Mouse (Mus musculus): ENCODE results near the gene Inpp1. TPM values are rescaled to one million over a fixed set of nuclear protein-coding genes. Genes with fewer than 3 reads are reported as not detected.

The Inpp1 gene
- polyA plus RNA-seq, 1 experiment from 2014 or later, result 21.9 TPM

- H3K4me2 ChIP-seq, result no peak overlapping the region
- no peak overlapping the region for H3K27ac ChIP-seq
- H3K27me3 ChIP-seq, result no peaks in the 10 kb centered on the region
- H3K9me3 ChIP-seq, result no peaks in the 10 kb centered on the region
- ATAC-seq (ENCODE audit: insufficient number of reproducible peaks, insufficient read depth, low FRiP score, low TSS enrichment, low read depth), result no peak
- H3K4me3 ChIP-seq (replicated peaks), result no peak overlapping the region
- peaks cover 52% of the 10 kb centered on the region for H3K36me3 ChIP-seq
- H3K4me1 ChIP-seq (replicated peaks), result 0 out of 2 replicates have a peak, but pooled peaks cover 5% of the 10 kb centered on the region
- no peak overlapping the region for H3K9ac ChIP-seq (replicated peaks)
Observed at GRCm38 (mm10) chr1:52792701-52793100, 24.8 kb downstream of the Inpp1 start.

GRCm38 (mm10) chr1:52787254-52787653, 30.2 kb downstream of the Inpp1 start:
- Histone ChIP-seq H3K4me2 (no peak overlapping the region), H3K4me3 (replicated peaks) (no peak overlapping the region), H3K36me3 (peaks cover 37% of the 10 kb centered on the region), H3K9ac (replicated peaks) (no peak overlapping the region), H3K4me1 (replicated peaks) (no peaks in the 10 kb centered on the region), H3K9me3 (no peaks in the 10 kb centered on the region), H3K27me3 (no peaks in the 10 kb centered on the region), H3K27ac (no peak overlapping the region)
- WGBS, result 90% methylated on average over 1 of the region's 1 CpGs
- no peak for ATAC-seq (ENCODE audit: insufficient number of reproducible peaks, insufficient read depth, low FRiP score, low TSS enrichment, low read depth)

- Histone ChIP-seq H3K27ac (no peak overlapping the region), H3K4me2 (no peak overlapping the region), H3K9ac (replicated peaks) (no peak overlapping the region), H3K4me1 (replicated peaks) (no peaks in the 10 kb centered on the region), H3K27me3 (no peaks in the 10 kb centered on the region), H3K36me3 (no peaks in the 10 kb centered on the region), H3K4me3 (replicated peaks) (no peak overlapping the region), H3K9me3 (no peaks in the 10 kb centered on the region)
- WGBS, result 84% methylated on average over 7 of the region's 7 CpGs
- no peak for ATAC-seq (ENCODE audit: insufficient number of reproducible peaks, insufficient read depth, low FRiP score, low TSS enrichment, low read depth)
Observed at GRCm38 (mm10) chr1:52765176-52766111, 52.0 kb downstream of the Inpp1 start.

GRCm38 (mm10) chr1:52763894-52764809, 53.3 kb downstream of the Inpp1 start:
- H3K36me3 ChIP-seq, result no peaks in the 10 kb centered on the region
- H3K9ac ChIP-seq (replicated peaks), result no peak overlapping the region
- H3K27ac ChIP-seq, result no peak overlapping the region
- H3K9me3 ChIP-seq, result no peaks in the 10 kb centered on the region
- no peaks in the 10 kb centered on the region for H3K27me3 ChIP-seq
- no peaks in the 10 kb centered on the region for H3K4me1 ChIP-seq (replicated peaks)
- no peak overlapping the region for H3K4me2 ChIP-seq
- no peak for ATAC-seq (ENCODE audit: insufficient number of reproducible peaks, insufficient read depth, low FRiP score, low TSS enrichment, low read depth)
- H3K4me3 ChIP-seq (replicated peaks), result no peak overlapping the region
- WGBS, result 56% methylated on average over 4 of the region's 4 CpGs

GRCm38 (mm10) chr1:52758174-52758573, 59.3 kb downstream of the Inpp1 start:
- Histone ChIP-seq H3K9ac (replicated peaks) (no peak overlapping the region), H3K4me2 (no peak overlapping the region), H3K36me3 (no peaks in the 10 kb centered on the region), H3K4me1 (replicated peaks) (no peaks in the 10 kb centered on the region), H3K27ac (no peak overlapping the region), H3K27me3 (no peaks in the 10 kb centered on the region), H3K9me3 (no peaks in the 10 kb centered on the region), H3K4me3 (replicated peaks) (no peak overlapping the region)
- no peak for ATAC-seq (ENCODE audit: insufficient number of reproducible peaks, insufficient read depth, low FRiP score, low TSS enrichment, low read depth)
- WGBS, result 79% methylated on average over 1 of the region's 1 CpGs

- no peak overlapping the region for H3K4me3 ChIP-seq (replicated peaks)
- H3K36me3 ChIP-seq, result no peaks in the 10 kb centered on the region
- WGBS, result 91% methylated on average over 1 of the region's 1 CpGs
- no peaks in the 10 kb centered on the region for H3K4me1 ChIP-seq (replicated peaks)
- no peak overlapping the region for H3K9ac ChIP-seq (replicated peaks)
- no peaks in the 10 kb centered on the region for H3K9me3 ChIP-seq
- H3K27me3 ChIP-seq, result no peaks in the 10 kb centered on the region
- no peak overlapping the region for H3K27ac ChIP-seq
- H3K4me2 ChIP-seq, result no peak overlapping the region
- no peak for ATAC-seq (ENCODE audit: insufficient number of reproducible peaks, insufficient read depth, low FRiP score, low TSS enrichment, low read depth)
Observed at GRCm38 (mm10) chr1:52754331-52754730, 63.2 kb downstream of the Inpp1 start.

GRCm38 (mm10) chr1:52753828-52754227, 63.7 kb downstream of the Inpp1 start:
- Histone ChIP-seq H3K9ac (replicated peaks) (no peak overlapping the region), H3K4me1 (replicated peaks) (no peaks in the 10 kb centered on the region), H3K27ac (no peak overlapping the region), H3K4me3 (replicated peaks) (no peak overlapping the region), H3K27me3 (no peaks in the 10 kb centered on the region), H3K4me2 (no peak overlapping the region), H3K36me3 (no peaks in the 10 kb centered on the region), H3K9me3 (no peaks in the 10 kb centered on the region)
- no peak for ATAC-seq (ENCODE audit: insufficient number of reproducible peaks, insufficient read depth, low FRiP score, low TSS enrichment, low read depth)
- 85% methylated on average over 2 of the region's 2 CpGs for WGBS

GRCm38 (mm10) chr1:52752706-52753105, 64.8 kb downstream of the Inpp1 start:
- H3K4me3 ChIP-seq (replicated peaks), result no peak overlapping the region
- no peak overlapping the region for H3K4me2 ChIP-seq
- WGBS, result 78% methylated on average over 3 of the region's 3 CpGs
- no peaks in the 10 kb centered on the region for H3K27me3 ChIP-seq
- ATAC-seq (ENCODE audit: insufficient number of reproducible peaks, insufficient read depth, low FRiP score, low TSS enrichment, low read depth), result no peak
- H3K9ac ChIP-seq (replicated peaks), result no peak overlapping the region
- no peak overlapping the region for H3K27ac ChIP-seq
- no peaks in the 10 kb centered on the region for H3K4me1 ChIP-seq (replicated peaks)
- no peaks in the 10 kb centered on the region for H3K36me3 ChIP-seq
- H3K9me3 ChIP-seq, result no peaks in the 10 kb centered on the region

- H3K36me3 ChIP-seq, result no peaks in the 10 kb centered on the region
- no peaks in the 10 kb centered on the region for H3K27me3 ChIP-seq
- H3K4me1 ChIP-seq (replicated peaks), result no peaks in the 10 kb centered on the region
- no peak overlapping the region for H3K27ac ChIP-seq
- H3K4me3 ChIP-seq (replicated peaks), result no peak overlapping the region
- 83% methylated on average over 1 of the region's 1 CpGs for WGBS
- no peaks in the 10 kb centered on the region for H3K9me3 ChIP-seq
- no peak overlapping the region for H3K4me2 ChIP-seq
- no peak overlapping the region for H3K9ac ChIP-seq (replicated peaks)
- ATAC-seq (ENCODE audit: insufficient number of reproducible peaks, insufficient read depth, low FRiP score, low TSS enrichment, low read depth), result no peak
Observed at GRCm38 (mm10) chr1:52751634-52752033, 65.9 kb downstream of the Inpp1 start.

GRCm38 (mm10) chr1:52749978-52750377, 67.5 kb downstream of the Inpp1 start:
- Histone ChIP-seq H3K4me1 (replicated peaks) (no peaks in the 10 kb centered on the region), H3K4me2 (no peak overlapping the region), H3K9ac (replicated peaks) (no peak overlapping the region), H3K4me3 (replicated peaks) (no peak overlapping the region), H3K27ac (no peak overlapping the region), H3K36me3 (no peaks in the 10 kb centered on the region), H3K9me3 (no peaks in the 10 kb centered on the region), H3K27me3 (no peaks in the 10 kb centered on the region)
- no peak for ATAC-seq (ENCODE audit: insufficient number of reproducible peaks, insufficient read depth, low FRiP score, low TSS enrichment, low read depth)
- 96% methylated on average over 1 of the region's 1 CpGs for WGBS

GRCm38 (mm10) chr1:52748260-52748659, 69.2 kb downstream of the Inpp1 start:
- H3K9me3 ChIP-seq, result no peaks in the 10 kb centered on the region
- WGBS, result 24% methylated on average over 3 of the region's 3 CpGs
- H3K27me3 ChIP-seq, result no peaks in the 10 kb centered on the region
- no peaks in the 10 kb centered on the region for H3K4me1 ChIP-seq (replicated peaks)
- no peak for ATAC-seq (ENCODE audit: insufficient number of reproducible peaks, insufficient read depth, low FRiP score, low TSS enrichment, low read depth)
- H3K36me3 ChIP-seq, result no peaks in the 10 kb centered on the region
- H3K4me3 ChIP-seq (replicated peaks), result no peak overlapping the region
- no peak overlapping the region for H3K4me2 ChIP-seq
- no peak overlapping the region for H3K9ac ChIP-seq (replicated peaks)
- H3K27ac ChIP-seq, result no peak overlapping the region

All from limb, embryonic 12.5 days (tissue).